Mouse (Mus musculus): ENCODE measurements around the gene Ormdl3.

DNA sequence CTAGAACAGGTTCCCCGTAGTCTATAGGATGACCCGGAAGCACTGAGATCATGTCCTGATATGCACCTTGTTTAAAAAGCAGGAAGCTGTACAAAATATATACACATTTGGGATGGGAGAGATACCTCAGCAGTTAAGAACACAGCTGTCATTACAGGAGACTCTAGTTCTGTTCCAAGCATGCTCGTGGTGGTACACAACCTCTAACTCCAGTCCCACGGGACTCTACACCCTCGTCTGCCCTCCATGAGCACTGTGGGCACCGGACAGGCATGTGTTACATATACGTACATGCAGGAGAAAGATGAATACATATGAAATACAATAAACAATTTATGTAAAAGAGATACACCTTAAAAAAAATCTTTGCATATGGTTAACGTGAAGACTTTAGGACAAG lies 44.6 kb downstream of the Ormdl3 start:
- TF ChIP-seq POLR2A (IDR thresholded peaks at IDR 0.05; ENCODE audit: control insufficient read depth in 1 of 2, insufficient read depth in 1 of 2, low read depth in 1 of 2, low read length in 2 of 2, poor library complexity in 1 of 2) (no peak), CTCF (IDR thresholded peaks at IDR 0.05 in 2 of 3, conservative IDR thresholded peaks at IDR 0.05 in 1 of 3; ENCODE audit: control insufficient read depth in 1 of 3, insufficient read depth in 1 of 3, low read depth in 2 of 3, low read length in 3 of 3, poor library complexity in 1 of 3, severe bottlenecking in 1 of 3) (no peak), MAFK (IDR thresholded peaks at IDR 0.05; ENCODE audit: borderline replicate concordance, low read depth, low read length) (no peak), EP300 (IDR thresholded peaks at IDR 0.05; ENCODE audit: low read depth in 1 of 2, low read length in 2 of 2) (no peak), HCFC1 (IDR thresholded peaks at IDR 0.05; ENCODE audit: low read depth, low read length) (no peak), POLR2AphosphoS2 (IDR thresholded peaks at IDR 0.05; ENCODE audit: low read length) (no peak), JUND (IDR thresholded peaks at IDR 0.05; ENCODE audit: low read depth, low read length) (no peak), TCF12 (IDR thresholded peaks at IDR 0.05; ENCODE audit: low read depth, low read length) (no peak), GATA1 (IDR thresholded peaks at IDR 0.05; ENCODE audit: low read depth, low read length) (no peak), USF1 (IDR thresholded peaks at IDR 0.05; ENCODE audit: low read depth, low read length) (no peak)

All from MEL (cell line).